Mouse (Mus musculus) spleen, adult 2 months (tissue): ENCODE results near the gene Nrros.

Experiments
- CTCF ChIP-seq: fragments of 200-500 bp; IDR thresholded peaks from 2 replicates; pipeline ENCODE4 v1.5.1; 2011; ENCODE audit warnings: mild to moderate bottlenecking, inconsistent platforms; ENCODE audit not compliant: insufficient read depth, insufficient read length, insufficient replicate concordance; ENCODE audit errors: extremely low read depth
- POLR2A ChIP-seq: fragments of 200-500 bp; IDR thresholded peaks from 2 replicates; pipeline ENCODE4 v1.6.1; 2011; ENCODE audit warnings: low read depth, low read length, inconsistent platforms

DNA sequence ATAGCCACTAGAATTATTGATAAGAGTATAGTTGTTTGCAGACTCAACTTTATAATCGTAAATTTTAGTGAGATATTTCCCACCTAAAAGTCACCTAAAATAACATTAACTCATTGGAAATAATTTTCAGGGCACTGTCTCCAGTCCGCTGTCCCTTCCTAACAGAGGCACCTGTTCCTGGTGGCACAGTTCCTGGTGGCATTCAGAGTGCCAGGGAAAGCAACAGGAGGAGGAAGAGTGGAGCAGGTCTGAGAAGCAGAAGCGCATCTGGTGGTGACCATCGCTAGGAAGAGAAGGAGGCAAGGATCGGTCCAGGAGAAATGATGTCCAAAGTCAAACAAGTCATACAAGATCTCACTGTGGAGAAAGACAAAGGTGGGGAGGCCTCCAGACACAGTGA, 20.7 kb upstream of the Nrros start:
- no peak for TF ChIP-seq CTCF
- no peak for TF ChIP-seq POLR2A
